Mouse (Mus musculus): ENCODE measurements around the gene Zfp689.

- TF ChIP-seq CTCF (IDR thresholded peaks at IDR 0.05; ENCODE audit: control insufficient read depth, insufficient read depth, insufficient replicate concordance, low read depth, low read length) (no peak), POLR2A (IDR thresholded peaks at IDR 0.05; ENCODE audit: control insufficient read depth, low read depth, low read length) (no peak)
These were observed 16.2 kb upstream of the Zfp689 start for GRCm38 (mm10) chr7:127465191-127465590.

All from testis, adult 2 months (tissue).